Mouse (Mus musculus) layer of hippocampus, postnatal 10 days (tissue): ENCODE data around the gene Gulp1. TPM values are rescaled to one million over a fixed set of nuclear protein-coding genes. Genes with fewer than 3 reads are reported as not detected.
A peak's percentile ranks its signal among the peaks of the same experiment; 100 is the strongest.

Source experiments
- DNase-seq, 2 experiments: peaks; one replicate each; pipeline ENCODE4 v3.0.0; 2021; ENCODE audit warnings: low spot score in 2 of 2
- long read RNA-seq: library from polyadenylated mRNA; stranded (forward); transcript quantifications from one replicate; pipeline ENCODE4 v2.0.0, GENCODE M21; 2023
- total RNA-seq, 2 experiments: library from RNA; stranded (reverse); gene quantifications; 2 replicates each; pipeline ENCODE4 v1.2.3; 2021

The Gulp1 gene
- 1 to 10 TPM; 4.5 to 7.5 TPM for total RNA-seq
- long read RNA-seq, partial matches to known transcripts: 0 of 2 reads
- long read RNA-seq, other reads (novel, unspliced or antisense): 2 of 2 reads

DNA sequence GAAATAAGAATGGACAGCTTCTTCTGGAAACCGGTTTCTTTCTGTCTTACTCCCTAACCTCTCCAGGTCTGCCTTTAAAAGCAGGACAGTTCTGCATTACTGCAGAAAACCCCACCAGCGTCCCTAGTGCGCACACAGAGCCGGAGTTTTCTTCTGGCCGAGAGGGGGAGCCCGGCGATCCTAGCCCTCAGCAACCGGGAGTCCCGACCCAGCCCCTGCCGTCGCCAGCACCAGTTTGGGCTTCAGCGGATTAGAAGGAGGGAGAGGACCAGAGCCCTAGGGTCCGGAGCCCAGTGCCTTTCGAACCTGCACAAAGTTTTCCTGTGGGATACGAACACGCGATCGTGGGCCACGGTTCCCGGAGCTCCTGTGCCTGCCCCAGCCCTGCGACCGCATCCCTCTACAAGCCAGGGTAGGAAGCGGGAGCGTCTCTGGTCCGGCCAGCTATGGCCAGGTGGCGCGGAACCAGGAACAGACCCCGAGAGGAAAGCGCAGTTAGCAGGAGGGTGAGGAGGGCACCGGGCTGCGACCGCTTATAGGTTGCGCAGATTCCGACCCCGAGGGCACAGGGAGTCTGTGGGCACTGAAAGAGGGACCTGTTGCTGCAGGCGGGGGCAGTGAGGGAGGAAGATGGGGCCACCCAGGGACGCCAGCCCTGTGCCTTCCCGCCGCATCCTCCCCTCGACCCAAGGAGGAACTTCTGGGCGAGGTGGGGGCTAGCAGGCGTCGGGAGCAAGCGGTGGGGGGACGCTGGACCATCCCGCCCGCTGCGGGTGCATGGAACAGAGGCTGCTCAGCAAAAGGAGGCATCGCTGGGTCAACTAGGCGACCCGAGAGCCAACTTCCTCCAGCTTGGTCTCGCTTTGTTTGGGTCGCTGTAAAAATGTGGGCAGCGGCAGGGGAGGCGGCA is at the start of gene Gulp1:
Gene Gulp1, plus strand, starts transcription at position 51 of the 910 bp plus-strand sequence.
- peak; percentile 60 to 74 for DNase-seq

DNA sequence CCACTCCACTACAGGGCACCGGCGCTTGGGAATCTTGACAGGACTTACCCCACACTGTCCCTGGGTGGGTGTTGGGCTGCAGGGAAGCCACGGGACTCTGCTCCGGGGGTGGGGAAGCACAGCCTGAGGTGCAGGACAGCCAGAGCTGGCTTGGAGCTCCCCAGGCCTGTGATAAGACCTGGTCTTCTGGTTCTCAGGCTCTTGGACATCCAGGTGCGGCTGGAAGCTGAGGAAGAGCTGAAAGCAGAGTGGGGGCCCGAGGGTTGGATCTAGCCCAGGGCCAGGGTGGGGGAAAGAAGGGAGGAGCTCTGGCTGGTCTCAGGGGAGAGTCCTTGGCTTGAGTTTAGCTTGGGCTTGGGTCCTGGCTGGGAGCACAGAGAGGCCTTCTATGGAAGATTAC is 1.1 kb upstream of the Gulp1 start:
- DNase-seq: no peak

DNA sequence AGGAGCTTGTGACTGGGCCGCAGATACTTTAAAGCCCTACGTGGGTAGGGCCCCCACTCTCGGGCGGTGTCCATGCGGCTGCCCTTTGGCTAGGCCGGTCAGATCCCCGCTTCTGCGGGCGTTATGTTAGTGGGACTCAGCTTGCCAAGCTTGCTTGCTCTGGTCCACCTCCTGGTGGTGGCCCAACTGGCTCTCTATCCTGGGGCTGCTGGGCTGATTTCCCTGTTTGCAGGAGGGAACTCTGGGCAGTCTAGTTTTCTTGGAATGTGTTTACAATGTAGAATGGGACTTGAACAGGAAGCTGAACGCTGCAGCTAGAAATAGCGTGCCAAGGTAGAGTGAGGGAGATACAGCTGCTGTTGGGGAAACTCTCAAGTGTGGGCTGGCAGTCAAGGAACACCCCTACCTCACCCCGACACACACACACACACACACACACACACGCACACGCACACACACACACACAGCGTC is 1.1 kb downstream of the Gulp1 start:
- DNase-seq: peak; percentile 31 to 49

DNA sequence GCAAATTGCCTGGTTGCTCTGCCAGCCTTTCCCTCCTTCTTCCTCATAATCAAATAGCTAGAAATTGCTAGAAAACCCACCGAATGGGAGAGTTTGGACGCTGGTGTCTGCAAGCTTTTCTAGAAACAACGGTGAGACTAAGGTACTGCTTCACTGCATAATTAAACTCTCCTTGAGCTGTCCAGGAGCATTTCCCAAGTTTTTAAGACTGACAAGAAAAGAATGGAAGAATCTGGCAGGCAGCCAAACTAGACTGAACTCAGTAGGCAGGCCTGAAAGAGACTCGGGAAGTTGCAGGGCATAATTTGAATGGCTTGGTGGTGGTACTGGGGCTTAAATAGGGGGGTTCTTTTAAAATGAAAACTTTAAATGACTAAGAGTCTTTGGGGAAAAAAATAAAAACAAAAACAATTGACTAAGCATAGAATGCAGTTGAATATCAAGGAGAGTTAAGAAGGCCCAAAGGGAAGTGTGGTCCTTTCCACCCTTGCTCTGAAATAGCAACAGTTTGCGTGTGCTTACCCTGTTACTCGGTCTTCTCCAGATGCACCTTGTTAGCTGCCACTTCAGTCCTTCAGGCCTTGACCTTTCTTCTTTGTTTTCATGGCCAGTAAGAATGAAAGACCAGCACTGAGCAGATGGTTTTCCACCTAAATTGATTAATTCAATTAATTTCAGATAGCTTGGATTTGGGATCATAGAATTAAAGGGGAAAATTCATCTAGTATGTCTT is 2.0 kb downstream of the Gulp1 start:
- peak; percentile 26 to 41 for DNase-seq

DNA sequence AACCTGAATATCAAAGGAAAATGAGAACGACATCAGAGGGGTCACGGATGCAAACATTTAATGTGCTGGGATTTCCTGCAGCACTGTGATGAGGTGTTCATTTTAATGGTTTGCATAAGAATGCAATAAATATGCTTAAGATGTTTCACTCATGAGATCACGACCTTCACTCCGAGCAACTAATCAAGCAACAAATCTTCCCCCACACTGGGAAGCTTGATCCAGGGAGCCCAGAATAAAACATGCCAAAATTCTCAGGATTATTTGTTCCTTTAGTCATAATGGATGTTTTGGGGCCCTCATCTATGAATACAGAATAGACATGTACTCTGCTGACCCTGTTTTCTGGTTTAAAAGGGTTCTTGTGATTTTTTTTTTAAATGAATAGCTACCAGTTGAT is 16.1 kb downstream of the Gulp1 start:
- no peak for DNase-seq

DNA sequence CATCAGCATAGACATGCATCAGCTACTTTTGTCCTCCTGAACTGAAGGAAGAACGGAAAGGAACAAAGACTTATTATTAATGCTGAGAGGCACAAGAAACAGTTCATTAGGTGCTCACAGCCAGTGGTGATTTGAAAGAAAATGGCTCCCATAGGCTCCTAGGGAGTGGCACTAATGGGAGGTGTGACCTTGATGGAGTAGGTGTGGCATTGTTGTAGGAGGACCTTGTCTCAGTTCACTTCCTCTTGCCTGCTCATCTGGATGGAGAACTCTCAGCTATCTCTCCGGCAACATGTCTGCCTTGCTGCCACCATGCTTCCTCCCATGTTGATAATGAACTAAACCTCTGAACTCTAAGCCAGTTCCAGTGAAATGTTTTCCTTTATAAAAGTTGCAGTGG is 17.0 kb downstream of the Gulp1 start:
- DNase-seq: no peak

DNA sequence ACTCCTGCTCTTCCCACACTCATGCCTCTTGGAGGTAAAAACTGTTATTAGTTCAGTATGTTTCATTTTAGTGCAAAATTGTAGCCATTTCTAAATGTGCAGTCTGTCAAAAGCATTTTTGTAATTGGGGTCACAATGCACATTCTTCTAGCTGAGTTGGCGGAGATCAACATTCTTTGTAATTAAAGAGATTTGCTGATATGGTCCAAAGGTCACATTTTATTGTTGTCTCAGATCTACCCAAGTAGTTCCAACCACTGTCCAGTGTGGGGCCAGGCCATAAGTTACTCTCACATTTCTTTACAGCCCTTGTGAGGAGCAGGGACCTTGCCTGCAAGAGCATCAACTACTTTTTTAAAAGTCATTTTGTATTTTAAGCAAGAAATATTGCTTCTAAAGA is 24.7 kb downstream of the Gulp1 start:
- DNase-seq: no peak

DNA sequence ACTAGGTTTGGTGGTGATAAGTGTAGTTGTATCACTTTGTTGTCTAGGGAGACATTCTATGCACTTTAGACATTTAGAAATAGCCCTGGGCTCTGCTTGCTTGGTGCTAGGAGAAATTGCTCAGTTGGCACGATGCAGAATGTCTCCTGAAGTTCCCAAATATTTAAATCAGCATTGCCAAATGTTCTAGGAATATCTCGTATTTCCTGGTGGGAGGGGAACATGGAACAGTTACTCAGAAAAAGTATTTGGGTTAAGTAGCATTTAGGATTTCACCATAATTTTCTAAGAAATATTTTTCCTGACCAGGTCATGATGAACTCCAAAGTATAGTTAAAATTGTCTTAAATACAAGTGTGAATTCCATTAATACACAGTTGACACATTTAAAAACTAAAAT is 25.3 kb downstream of the Gulp1 start:
- no peak for DNase-seq

DNA sequence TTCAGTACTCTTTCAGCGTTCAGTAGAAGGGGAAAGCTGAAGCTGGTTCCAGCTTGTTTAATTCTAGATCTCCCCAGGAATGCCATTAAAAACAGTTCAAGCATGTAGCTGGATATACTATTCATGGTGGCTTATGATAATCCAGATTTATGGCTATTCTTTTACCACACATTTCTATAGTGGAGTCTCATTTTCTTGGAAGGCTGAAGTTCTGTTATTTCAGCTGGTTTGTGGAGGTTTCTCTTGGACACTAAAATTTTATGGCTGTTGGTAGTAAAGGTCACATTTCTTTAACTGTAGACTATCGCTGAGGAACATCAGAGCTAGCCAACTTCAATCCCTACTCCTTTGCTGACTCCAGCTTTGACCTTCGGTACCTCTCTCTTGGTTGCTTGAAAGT is 29.1 kb downstream of the Gulp1 start:
- no peak for DNase-seq

DNA sequence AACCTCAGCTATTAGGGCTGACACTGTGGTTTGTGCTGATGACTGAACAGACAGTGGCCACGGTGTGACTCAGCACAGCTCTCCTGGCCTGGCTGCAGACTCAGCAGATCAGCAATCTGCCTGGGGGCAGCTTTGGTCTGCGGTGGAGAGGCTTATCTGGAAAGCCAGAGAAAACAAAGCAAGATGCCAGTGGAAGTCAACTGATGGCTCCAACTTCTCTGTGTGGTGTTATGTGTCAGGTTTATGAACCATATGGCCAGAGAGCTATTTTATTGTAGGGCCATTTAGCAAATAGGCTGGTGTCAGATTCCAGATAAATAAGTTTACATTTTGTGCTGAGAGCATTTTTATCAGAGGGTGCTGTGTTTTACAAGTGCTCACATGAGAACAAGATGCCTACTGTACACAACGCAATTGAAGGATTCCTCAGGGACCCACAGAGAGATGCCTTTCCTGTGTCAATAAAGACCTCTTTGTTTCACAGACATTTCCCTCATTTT is 33.6 kb downstream of the Gulp1 start:
- DNase-seq: peak in 1 of 2 experiments; percentile 12

DNA sequence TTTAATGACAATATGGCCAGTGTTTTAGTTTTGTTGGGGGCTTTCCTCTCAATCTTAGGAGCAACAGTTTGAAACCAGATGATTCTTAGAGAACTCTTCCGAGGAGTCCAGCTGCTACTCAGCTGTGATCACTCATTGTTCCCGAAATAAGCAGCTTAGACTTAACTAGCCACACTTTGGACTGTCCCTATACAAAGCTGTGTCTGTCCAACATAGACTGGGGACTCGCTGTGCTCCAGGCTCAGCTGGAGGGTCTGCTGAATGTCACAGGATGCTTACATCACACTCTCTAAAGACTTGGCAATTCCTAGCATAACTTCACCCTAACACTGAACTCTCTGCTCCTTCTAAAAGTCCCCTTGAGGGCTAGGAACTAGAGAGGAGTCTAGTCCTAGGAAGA is 40.4 kb downstream of the Gulp1 start:
- DNase-seq: peak in 1 of 2 experiments; percentile 10

DNA sequence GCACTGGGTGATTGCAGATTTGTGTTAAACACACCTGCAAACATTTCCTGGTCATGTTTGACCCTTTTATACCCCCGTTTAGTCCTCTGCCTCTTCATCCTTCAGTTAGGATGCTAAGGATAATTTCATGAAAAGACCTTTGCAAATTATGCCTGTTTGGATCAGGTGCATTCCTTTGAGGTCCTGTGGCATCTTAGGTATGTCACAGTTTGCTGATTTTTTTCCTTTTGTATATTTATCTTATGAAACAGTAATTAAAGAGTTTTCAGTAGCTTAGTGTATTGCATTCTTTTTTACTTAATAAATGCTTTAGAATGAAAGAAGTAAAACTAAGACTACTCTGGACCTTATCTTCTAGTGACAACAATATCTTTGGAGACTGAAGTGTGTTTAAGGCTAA is 41.8 kb downstream of the Gulp1 start:
- DNase-seq: no peak

DNA sequence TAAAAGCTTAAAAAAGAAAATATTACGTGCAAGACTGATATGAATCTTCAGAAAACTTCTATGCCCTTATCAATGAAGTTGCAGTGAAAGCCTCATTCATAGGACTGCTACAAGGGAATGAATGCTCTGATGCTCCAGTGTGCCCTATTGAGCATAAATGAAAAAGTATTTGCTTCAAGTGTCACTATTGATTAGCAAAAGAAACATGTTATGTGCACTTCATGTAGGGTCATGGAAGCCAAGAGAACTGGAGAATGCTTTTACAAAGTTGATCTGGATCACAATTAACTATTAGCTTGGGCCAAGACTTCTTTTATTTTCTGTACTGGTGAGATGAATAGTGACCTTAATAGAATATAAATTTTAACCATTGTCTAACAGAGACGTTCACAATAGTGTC is 47.0 kb downstream of the Gulp1 start:
- no peak for DNase-seq

DNA sequence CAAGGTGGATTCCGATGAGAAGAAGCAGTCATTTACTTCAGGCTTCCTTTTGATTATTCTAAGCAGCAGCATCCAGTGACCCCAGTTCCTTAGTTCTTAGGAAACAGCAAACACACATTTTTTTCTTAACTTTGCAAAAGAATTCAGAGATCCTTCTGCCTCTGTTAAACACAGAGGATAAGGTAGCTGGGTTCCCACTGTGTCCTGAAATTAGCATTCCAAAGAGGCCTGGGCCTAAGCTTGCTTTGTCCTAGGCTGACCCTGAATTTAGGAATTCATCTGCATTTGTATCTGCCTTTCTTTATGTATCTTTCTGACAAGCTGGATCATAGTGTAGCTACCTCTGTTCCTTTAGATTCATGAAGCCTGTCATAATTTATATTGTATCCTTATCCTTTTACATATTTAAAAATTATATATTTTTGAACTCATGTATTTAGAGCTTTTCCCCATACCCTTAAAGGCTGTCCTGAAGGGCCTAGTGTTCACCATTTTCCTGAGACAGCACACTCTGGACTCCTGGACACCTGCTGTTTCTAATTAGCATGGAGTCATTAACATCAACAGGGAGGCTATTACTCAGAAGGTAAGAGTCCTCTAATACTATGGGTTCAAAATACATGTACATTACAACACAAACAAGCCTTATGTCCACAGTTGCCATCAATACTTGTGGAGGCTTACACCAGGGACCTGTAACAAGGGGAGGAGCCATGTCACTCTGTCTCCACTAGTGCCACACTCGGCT is 62.2 kb downstream of the Gulp1 start:
- no peak for DNase-seq

DNA sequence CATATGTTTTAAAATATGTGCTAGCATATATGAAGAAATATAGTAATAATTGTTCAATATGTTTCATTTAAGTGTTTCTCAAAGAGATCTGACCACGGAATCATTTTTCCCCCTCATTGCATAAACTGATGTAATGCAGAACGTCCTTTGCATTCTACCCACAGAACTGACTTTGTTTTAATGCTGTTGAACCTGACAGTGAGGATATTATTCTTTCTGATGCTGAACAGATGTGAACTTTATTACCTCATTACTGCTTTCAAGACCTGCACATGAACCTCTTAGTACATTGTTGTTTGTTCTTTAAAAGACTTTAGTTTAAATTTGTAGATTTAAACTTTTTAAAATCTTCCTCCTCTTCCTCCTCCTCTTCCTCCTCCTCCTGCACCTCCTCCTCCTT is 67.4 kb downstream of the Gulp1 start:
- no peak for DNase-seq

DNA sequence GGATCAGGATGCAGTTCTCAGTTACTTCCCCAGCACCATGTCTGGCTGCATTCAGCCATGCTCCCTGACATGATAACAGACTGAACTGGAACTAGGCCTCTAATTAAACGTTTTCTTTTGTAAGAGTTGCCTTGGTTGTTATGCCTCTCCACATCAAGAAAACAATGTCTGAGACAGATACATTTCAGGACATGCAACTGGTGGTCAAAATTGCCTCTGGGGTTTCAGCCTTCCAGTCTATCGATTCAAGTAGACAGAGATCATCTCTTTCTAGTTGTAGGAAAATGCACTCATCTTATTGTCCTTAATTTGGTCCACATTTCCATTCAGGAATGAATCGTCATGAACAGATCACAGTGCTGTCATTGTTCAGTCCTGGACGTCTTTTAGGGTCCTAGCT is 83.2 kb downstream of the Gulp1 start:
- DNase-seq: no peak

DNA sequence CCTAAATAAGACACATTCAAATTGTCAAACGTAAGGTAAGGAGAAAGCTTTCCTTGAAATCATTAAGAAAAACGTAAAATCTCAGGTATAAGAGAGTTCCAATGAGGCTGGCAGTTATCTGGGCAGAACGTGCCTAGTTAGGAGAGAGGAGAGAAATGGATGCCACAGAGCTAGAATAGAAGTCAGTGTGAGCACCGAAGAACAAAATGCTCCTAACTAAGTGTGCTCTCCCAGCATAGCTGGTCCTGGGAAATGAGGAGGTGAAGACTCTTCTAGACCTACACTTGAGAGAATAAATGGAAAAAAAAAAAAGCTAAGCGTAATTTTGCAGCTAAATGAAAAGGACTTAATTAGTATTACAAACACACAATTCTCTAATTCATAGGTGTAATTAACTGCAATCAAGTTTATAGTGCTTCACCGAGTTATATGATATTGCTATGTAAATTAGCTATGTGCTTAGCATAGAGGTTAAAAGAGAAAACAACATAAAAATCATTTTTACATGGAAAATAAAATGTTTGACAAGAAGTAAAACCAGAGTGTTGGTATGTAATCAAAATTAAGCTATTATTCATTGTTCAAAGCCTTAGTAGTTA is 94.5 kb downstream of the Gulp1 start:
- DNase-seq: no peak

DNA sequence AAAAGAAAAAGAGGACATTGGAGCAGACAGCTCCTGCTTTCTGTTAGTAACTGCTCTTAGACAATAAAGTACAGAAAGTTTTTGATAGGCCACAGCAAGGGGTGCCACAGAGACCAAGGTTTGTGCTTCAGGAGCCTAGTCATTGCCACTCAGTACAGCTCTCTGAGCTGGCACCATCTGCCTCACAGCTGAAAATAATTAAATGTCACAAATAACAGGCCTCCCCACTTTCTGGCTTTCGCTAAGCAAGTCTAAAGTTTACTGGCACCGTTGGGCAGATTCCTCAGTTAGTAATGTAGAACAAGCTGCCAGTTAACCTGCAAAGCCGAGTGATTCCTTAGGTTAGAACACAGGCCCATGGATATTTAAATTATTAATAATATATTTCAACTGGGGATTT is 127.7 kb downstream of the Gulp1 start:
- DNase-seq: peak in 1 of 2 experiments; percentile 14

DNA sequence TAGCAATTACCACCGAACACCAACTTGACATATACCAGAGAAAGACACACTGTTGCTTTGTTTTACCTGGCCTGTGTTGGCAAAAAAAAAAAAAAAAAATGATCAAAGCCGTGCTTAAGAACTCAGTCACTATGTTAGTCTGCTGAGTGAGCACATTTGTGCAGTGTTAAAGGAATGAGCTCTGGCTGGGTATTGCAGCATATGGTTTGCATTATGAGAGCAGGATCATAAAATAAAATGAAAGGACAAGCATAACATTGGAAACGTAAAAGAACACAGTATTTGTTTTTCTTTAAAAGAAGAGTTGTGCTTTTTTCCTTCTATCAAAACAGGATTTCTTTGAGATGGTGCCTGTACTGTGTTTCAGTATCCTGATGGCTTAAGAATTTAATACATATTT is 128.1 kb downstream of the Gulp1 start:
- DNase-seq: no peak

DNA sequence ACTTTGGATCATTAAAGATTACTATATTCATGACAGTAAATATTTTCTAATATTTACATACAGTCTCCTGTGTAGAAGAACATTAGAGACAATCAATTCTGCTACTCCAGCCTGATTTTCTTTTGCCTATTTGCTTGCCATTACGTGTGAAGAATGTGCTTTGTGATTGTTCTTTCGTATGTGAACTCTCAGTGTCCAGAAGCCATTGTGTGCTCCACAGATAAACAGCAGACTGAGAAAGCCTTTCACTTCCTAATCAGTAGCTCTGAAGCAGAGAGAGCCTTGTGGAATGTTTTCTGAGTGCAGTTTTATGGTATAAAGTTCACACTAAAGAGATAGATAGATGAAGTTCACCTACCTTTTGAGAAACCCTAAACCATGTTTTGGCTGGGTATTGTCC is 131.2 kb downstream of the Gulp1 start:
- DNase-seq: no peak

DNA sequence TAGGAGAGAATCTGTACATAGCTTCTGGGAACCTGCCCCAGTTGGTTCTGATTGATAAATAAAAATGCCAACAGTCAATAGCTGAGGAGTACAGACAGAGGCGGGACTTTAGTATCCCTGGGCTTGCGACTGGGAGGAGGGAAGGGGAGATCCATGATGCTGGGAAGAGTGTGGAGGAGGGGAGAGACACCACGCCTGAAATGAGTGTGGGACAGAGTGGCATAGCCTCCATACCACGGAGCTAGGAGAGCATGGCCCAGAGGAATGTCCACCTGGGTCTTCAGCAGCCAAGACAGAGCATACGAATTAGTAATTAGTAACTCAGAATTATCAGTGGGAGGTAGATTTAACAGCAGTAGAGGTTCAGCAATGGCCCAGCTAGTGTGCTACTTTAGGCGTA is 132.4 kb downstream of the Gulp1 start:
- DNase-seq: no peak
